Mouse (Mus musculus): Measurements from ENCODE around the gene Vmn2r89. TPM values are rescaled to one million over a fixed set of nuclear protein-coding genes. Genes with fewer than 3 reads are reported as not detected.

The Vmn2r89 gene
- total and polyA plus RNA-seq, 2 experiments from 2014 or later = not detected

DNA sequence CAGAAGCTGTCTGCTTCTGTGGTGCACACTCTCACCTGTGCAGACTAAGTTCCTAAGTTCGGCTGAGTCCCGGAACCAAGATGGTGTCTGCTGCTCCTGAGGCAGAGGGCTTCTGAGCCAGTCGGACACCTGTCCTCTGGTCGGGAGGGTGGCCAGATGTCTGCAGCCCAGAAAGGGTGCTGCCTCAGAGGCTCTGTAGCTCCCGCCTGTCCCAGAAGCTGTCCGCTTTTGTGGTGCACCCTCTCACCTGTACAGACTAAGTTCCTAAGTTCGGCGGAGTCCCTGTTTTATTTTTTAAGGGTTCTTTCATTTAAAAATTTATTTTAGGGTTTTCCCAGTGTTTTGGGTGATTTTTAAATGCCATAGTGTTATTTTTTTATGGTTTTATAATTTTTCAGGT, 55.8 kb downstream of the Vmn2r89 start:
- ATAC-seq (ENCODE audit: insufficient read depth, low read depth) (no peak), DNase-seq (ENCODE audit: low spot score) (no peak)
- Histone ChIP-seq H3K4me1 (ENCODE audit: control insufficient read depth, insufficient read depth) (no peaks in the 10 kb centered on the region), H3K4me2 (ENCODE audit: low read depth, low read length) (no peak overlapping the region), H3K36me3 (replicated peaks; ENCODE audit: control insufficient read depth, insufficient read depth, low read length) (no peaks in the 10 kb centered on the region), H3K4me3 (ENCODE audit: low read depth, low read length) (no peak overlapping the region), H3K9me3 (replicated peaks; ENCODE audit: control insufficient read depth, low read length) (no peaks in the 10 kb centered on the region), H3K27ac (ENCODE audit: low read depth) (no peak overlapping the region), H3K27me3 (ENCODE audit: control insufficient read depth, insufficient read depth, low read length) (no peaks in the 10 kb centered on the region), H3K9ac (replicated peaks; ENCODE audit: low read depth, low read length) (no peak overlapping the region)
- 90% methylated on average over 8 of the region's 8 CpGs for WGBS
- TF ChIP-seq CTCF (IDR thresholded peaks at IDR 0.05; ENCODE audit: low read depth) (no peak), EP300 (IDR thresholded peaks at IDR 0.05; ENCODE audit: low read depth) (no peak)

Other genes with a start within 250 kb of the Vmn2r89 start
- not detected in 2 replicates for gene Ear14, start 248.5 kb upstream of the Vmn2r89 start, total RNA-seq (2014; rRNA removed; ENCODE audit: low replicate concordance)
- not detected in 2 replicates for gene Ear14, start 248.5 kb upstream of the Vmn2r89 start, polyA plus RNA-seq (2015; fragmentation: Nextera tagmentation; extraction: Ambion mirVana)
- gene Rnase2a, start 195.7 kb upstream of the Vmn2r89 start, total RNA-seq (2014; rRNA removed; ENCODE audit: low replicate concordance) = not detected in 2 replicates
- not detected in 2 replicates for gene Rnase2a, start 195.7 kb upstream of the Vmn2r89 start, polyA plus RNA-seq (2015; fragmentation: Nextera tagmentation; extraction: Ambion mirVana)
- not detected in 2 replicates for gene Gm7247, start 90.1 kb upstream of the Vmn2r89 start, total RNA-seq (2014; rRNA removed; ENCODE audit: low replicate concordance)
- not detected in 2 replicates for gene Gm7247, start 90.1 kb upstream of the Vmn2r89 start, polyA plus RNA-seq (2015; fragmentation: Nextera tagmentation; extraction: Ambion mirVana)
- not detected in 2 replicates for gene Vmn2r88, start 41.0 kb upstream of the Vmn2r89 start, total RNA-seq (2014; rRNA removed; ENCODE audit: low replicate concordance)
- gene Vmn2r88, start 41.0 kb upstream of the Vmn2r89 start, polyA plus RNA-seq (2015; fragmentation: Nextera tagmentation; extraction: Ambion mirVana) = not detected in 2 replicates
- not detected in 2 replicates for gene Gm5622, start 100.9 kb downstream of the Vmn2r89 start, total RNA-seq (2014; rRNA removed; ENCODE audit: low replicate concordance)
- gene Gm5622, start 100.9 kb downstream of the Vmn2r89 start, polyA plus RNA-seq (2015; fragmentation: Nextera tagmentation; extraction: Ambion mirVana) = not detected in 2 replicates
- not detected in 2 replicates for gene Gm17175, start 122.2 kb downstream of the Vmn2r89 start, total RNA-seq (2014; rRNA removed; ENCODE audit: low replicate concordance)
- gene Gm17175, start 122.2 kb downstream of the Vmn2r89 start, polyA plus RNA-seq (2015; fragmentation: Nextera tagmentation; extraction: Ambion mirVana) = not detected in 2 replicates
- gene Gm17174, start 140.3 kb downstream of the Vmn2r89 start, total RNA-seq (2014; rRNA removed; ENCODE audit: low replicate concordance) = not detected in 2 replicates
- gene Gm17174, start 140.3 kb downstream of the Vmn2r89 start, polyA plus RNA-seq (2015; fragmentation: Nextera tagmentation; extraction: Ambion mirVana) = not detected in 2 replicates
- gene Gm17078, start 159.5 kb downstream of the Vmn2r89 start, total RNA-seq (2014; rRNA removed; ENCODE audit: low replicate concordance) = not detected in 2 replicates
- not detected in 2 replicates for gene Gm17078, start 159.5 kb downstream of the Vmn2r89 start, polyA plus RNA-seq (2015; fragmentation: Nextera tagmentation; extraction: Ambion mirVana)
- gene Gm4181, start 183.8 kb downstream of the Vmn2r89 start, total RNA-seq (2014; rRNA removed; ENCODE audit: low replicate concordance) = not detected in 2 replicates
- not detected in 2 replicates for gene Gm4181, start 183.8 kb downstream of the Vmn2r89 start, polyA plus RNA-seq (2015; fragmentation: Nextera tagmentation; extraction: Ambion mirVana)
- not detected in 2 replicates for gene Gm17079, start 243.6 kb downstream of the Vmn2r89 start, total RNA-seq (2014; rRNA removed; ENCODE audit: low replicate concordance)
- not detected in 2 replicates for gene Gm17079, start 243.6 kb downstream of the Vmn2r89 start, polyA plus RNA-seq (2015; fragmentation: Nextera tagmentation; extraction: Ambion mirVana)

All from heart, postnatal 0 days (tissue).